Mouse (Mus musculus) bone marrow, adult 2 months (tissue): Measurements from ENCODE around the gene Kcnq1. TPM values are rescaled to one million over a fixed set of nuclear protein-coding genes. Genes with fewer than 3 reads are reported as not detected.

Source experiments
- H3K27ac ChIP-seq: fragments of 200-500 bp; 2 replicates; pipeline ENCODE4 v1.5.1; 2012; ENCODE audit warnings: low read depth, mild to moderate bottlenecking, control low read depth, inconsistent platforms, low read length; ENCODE audit not compliant: control insufficient read depth, poor library complexity, insufficient read depth
- H3K4me1 ChIP-seq: fragments of 200-500 bp; 2 replicates; pipeline ENCODE4 v1.6.1; 2011; ENCODE audit warnings: low read length; ENCODE audit not compliant: control insufficient read depth, insufficient read depth
- H3K4me3 ChIP-seq: fragments of 200-500 bp; replicated peaks from 2 replicates; pipeline ENCODE3; 2011; ENCODE audit warnings: mild to moderate bottlenecking, low read depth, low read length, control low read depth; ENCODE audit not compliant: control insufficient read depth
- CTCF ChIP-seq: fragments of 200-500 bp; IDR thresholded peaks from 2 replicates; pipeline ENCODE4 v1.5.1; 2011; ENCODE audit warnings: low read length, control low read depth; ENCODE audit not compliant: control insufficient read depth, insufficient read depth
- POLR2A ChIP-seq: fragments of 200-500 bp; IDR thresholded peaks from 2 replicates; pipeline ENCODE4 v1.6.1; 2011; ENCODE audit warnings: low read depth, mild to moderate bottlenecking, control low read depth, low read length, borderline replicate concordance; ENCODE audit not compliant: control insufficient read depth
- WGBS: fragments of 180-500 bp; shearing (Covaris S2); methylation state at CpG from one replicate; pipeline ENCODE4 v1.1.7; 2018; 5-methylcytosine and 5-hydroxymethylcytosine counted together
- polyA plus RNA-seq: library from polyadenylated mRNA; stranded (reverse); fragments of >200 nt; gene quantifications from 2 replicates; pipeline ENCODE4 v1.2.4, GENCODE M21; 2011; ENCODE audit warnings: low replicate concordance; ENCODE audit not compliant: missing spikeins, insufficient read depth, insufficient read length

Gene Kcnq1
- polyA plus RNA-seq, 1 experiment: 1.3 TPM

DNA sequence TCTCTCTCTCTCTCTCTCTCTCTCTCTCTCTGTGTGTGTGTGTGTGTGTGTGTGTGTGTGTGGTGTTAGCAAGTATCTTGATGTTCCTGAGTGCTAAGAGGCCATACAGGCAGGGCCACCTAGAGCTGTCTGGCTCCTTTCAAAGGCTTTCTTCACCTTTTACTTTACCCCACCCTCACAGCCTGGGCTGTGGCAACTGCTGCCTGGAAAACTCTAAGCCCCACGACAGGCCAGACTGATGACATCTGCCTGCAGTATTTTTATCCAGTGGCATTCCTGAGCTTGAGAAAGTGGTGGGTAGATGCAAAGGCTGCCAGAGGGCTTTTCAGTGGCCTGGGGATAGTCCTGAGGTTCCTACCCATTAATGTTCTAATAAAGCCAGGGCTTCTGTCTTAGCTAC is 6.2 kb downstream of the Kcnq1 start:
- TF ChIP-seq CTCF: no peak
- TF ChIP-seq POLR2A: no peak
- 48% methylated on average over 1 of the region's 1 CpGs for WGBS
- H3K27ac ChIP-seq: no peak overlapping the region
- H3K4me1 ChIP-seq: no peaks in the 10 kb centered on the region
- H3K4me3 ChIP-seq: no peak overlapping the region

DNA sequence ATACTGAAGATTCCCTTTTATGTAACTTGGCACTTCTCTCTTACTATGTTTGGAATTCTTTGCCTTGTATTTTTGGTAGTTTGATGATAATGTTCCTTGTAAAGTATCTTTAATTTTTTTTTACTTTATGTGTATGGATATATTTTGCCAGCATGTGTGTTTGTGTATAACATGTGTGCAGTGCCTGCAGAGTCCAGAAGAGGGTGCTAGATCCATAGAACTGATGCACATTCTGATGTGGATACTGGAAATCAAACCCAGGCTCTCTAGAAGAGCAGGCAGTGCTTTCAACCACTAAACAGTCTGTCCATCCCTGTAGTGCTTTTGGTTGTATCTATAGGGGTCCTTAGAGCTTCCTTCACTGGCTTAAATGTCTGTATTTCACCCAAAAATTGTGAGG is 8.6 kb downstream of the Kcnq1 start:
- Histone ChIP-seq H3K4me3 (no peak overlapping the region), H3K27ac (no peak overlapping the region), H3K4me1 (no peaks in the 10 kb centered on the region; the same call in 1 of the 2 replicates)
- no peak for TF ChIP-seq CTCF

DNA sequence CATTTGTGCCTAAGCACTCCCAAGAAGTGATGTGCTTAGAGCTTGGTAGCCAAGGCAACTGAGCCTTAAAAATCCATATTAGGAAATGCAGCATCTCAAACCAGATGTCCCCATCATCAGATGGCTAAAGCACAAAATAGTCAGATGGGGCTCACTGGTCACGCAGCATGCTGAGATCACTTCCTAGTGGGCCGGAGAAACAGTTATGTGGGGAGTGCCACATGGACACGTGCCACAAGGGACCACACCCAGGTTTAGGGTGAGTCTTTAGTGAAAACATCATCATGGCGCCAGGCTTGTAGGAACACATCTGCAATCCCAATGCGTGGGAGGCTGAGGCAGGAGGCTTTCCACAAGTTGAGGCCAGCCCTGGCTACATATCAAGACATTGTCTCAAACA is 10.4 kb downstream of the Kcnq1 start:
- WGBS: 70% methylated on average over 5 of the region's 5 CpGs
- TF ChIP-seq POLR2A (no peak), CTCF (no peak)
- Histone ChIP-seq H3K27ac (no peak overlapping the region), H3K4me1 (peaks cover 5% of the 10 kb centered on the region; the same call in 1 of the 2 replicates), H3K4me3 (no peak overlapping the region)

DNA sequence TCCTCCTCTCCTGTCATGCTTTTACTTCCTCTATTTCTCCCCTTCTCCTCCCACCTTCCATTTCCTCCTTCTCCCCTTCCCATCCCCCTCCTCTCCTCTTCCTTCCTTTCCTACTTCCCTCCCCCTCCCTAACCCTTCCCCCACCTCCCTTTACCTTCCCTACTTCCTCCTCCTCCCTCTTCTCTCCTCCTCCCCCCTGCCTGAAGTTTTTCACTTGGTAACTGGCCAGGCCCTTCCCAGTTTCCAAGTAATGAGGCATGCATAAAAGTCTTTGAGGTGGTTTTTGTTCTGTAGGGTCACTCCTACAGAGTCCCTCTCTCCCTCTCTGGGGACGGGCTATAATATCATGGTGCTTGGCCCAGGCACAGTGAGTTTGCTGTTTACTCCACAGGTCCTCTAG is 13.2 kb downstream of the Kcnq1 start:
- Histone ChIP-seq H3K27ac (no peak overlapping the region; the same call in 1 of the 2 replicates), H3K4me3 (no peak overlapping the region), H3K4me1 (peaks cover 5% of the 10 kb centered on the region; the same call in 1 of the 2 replicates)
- WGBS: 5% methylated on average over 1 of the region's 1 CpGs
- no peak for TF ChIP-seq POLR2A
- no peak for TF ChIP-seq CTCF

DNA sequence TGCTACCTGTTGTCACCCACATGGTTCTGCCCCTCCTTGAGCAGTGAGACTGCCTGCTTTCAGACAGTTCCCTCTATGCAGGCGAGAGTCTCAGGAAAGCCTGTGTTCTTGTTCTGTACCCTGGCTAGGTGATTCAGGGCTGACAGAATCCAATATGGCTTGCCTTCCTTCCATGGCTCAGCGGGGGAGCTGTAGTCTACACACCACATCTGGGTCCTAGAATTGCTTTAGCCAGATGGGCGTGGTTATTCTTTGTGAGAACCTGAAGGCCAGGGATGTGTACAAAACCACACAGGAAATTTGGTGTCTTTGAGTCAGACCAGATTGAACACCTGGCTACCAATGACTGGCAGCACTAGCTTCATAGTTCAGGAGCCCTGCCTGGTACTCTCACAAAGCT is 13.7 kb downstream of the Kcnq1 start:
- Histone ChIP-seq H3K27ac (peak overlapping the region; percentile 40; the same call in 1 of the 2 replicates), H3K4me3 (no peak overlapping the region), H3K4me1 (peaks cover 5% of the 10 kb centered on the region; the same call in 1 of the 2 replicates)
- no peak for TF ChIP-seq CTCF
- no peak for TF ChIP-seq POLR2A
- WGBS: 16% methylated on average over 3 of the region's 3 CpGs

DNA sequence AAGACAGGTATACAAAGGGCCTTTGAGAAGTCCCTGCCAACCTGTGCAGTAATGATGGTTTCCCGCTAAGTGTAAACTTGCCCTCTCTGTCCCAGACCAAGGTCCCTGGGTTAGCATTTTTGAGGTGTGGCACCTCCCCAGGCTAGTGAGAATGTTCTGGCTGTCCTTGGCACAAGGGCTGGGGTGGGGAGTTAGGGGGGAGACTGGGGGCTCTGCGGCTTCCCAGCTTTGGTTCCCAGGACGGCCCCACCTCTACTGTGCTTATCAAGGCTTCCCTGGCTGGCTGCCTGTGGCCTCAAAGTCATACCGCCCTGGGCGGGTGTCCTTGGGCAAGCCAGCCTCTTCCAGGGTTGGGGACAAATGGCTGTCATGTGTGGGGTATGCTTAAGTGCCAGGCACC is 16.0 kb downstream of the Kcnq1 start:
- 71% methylated on average over 5 of the region's 5 CpGs for WGBS
- no peak overlapping the region for H3K4me3 ChIP-seq
- TF ChIP-seq CTCF (no peak), POLR2A (no peak)
- peaks cover 5% of the 10 kb centered on the region; the same call in 1 of the 2 replicates for H3K4me1 ChIP-seq
- H3K27ac ChIP-seq: no peak overlapping the region

DNA sequence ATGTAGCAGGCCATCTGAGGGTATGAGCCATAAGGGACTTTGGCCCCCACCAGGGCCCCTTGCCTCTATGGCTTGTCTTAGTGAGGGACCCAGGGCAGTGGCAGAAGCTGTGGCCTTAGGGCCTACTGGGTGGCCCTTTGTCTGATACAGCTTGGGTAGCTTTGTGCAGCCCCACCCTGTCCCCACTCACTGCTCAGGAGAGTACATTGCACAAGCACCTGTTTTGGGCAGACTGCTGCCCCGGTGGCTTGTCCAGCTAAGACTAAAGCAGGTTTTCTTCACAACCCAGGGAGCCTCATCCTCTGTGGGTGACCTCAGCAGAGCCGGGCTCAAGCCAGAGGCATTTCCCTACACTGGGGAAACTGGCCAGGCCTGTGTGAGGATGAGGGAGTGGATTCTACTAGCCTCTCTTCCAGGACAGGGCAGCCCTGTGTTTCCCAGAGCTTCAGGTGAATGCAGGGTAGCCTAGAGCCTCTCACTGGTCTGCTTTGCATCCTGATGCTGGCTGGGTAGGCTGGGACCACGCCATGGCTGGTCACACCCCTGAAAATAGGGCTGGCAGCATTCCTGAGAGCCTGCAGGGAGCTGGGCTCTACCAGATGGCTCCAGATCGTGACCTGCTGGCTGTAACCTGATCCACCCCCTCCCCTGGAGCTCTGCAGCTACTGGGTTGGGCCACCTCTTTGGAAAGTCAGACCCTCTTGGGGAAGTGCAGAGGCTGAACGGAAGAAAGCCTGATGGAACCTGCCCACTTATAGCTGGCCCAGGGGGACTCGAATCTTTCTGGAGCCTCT is 17.9 kb downstream of the Kcnq1 start:
- TF ChIP-seq POLR2A (no peak), CTCF (no peak)
- H3K27ac ChIP-seq: no peak overlapping the region
- no peak overlapping the region for H3K4me3 ChIP-seq
- peaks cover 5% of the 10 kb centered on the region; the same call in 1 of the 2 replicates for H3K4me1 ChIP-seq
- 60% methylated on average over 6 of the region's 6 CpGs for WGBS

DNA sequence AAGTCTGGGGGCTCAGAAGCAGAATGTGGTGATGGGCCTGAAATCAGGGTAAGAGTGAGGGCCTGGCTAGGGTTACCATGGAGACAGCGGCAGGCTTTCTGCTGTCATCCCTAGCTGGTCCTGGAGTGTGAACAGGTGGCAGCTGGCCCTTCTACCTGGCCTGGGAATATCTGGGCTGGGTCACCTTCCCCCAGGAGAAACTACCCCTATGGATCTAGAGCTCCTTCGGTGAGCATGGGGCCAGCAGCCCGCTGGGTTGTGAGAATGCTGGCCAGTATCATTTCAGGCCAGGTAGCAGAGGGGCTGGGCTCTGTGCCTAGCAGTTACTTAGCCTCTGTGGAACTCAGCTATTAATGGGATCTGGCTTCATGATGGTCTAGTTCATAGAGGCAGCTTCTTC is 18.7 kb downstream of the Kcnq1 start:
- Histone ChIP-seq H3K4me1 (peaks cover 5% of the 10 kb centered on the region; the same call in 1 of the 2 replicates), H3K4me3 (no peak overlapping the region), H3K27ac (no peak overlapping the region)
- 77% methylated on average over 3 of the region's 3 CpGs for WGBS
- TF ChIP-seq CTCF (no peak), POLR2A (no peak)

DNA sequence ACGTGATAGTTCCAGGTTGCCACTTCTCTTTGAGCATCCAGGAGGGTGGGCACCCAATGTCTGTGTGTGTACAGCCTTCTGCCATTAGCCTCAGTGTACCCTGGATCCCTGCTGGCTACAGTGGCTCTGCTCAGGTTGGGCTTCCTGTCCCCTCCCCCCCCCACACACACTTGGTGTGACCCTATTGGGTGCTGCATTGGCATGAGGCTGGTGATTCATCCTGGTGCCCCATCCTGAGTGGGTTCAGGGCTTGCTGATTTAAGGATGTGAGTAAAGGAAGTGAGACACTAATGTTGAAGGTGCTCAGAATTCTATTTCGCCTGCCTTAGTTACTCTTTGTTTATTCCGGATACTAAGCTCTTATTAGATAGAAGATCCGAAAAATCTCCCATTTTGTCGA is 26.7 kb downstream of the Kcnq1 start:
- H3K4me1 ChIP-seq: no peaks in the 10 kb centered on the region
- TF ChIP-seq CTCF: no peak
- TF ChIP-seq POLR2A: no peak
- no peak overlapping the region for H3K4me3 ChIP-seq
- no peak overlapping the region for H3K27ac ChIP-seq
- WGBS: 65% methylated on average over 5 of the region's 5 CpGs
